Mouse (Mus musculus) CH12.LX (cell line): ENCODE measurements around the gene Pex14.

Experiments used
- CTCF ChIP-seq, 2 experiments: IDR thresholded peaks in 1 of 2; conservative IDR thresholded peaks in 1 of 2; 2 replicates each; pipeline ENCODE4 v1.5.1; 2011 to 2012; ENCODE audit warnings: low read depth in 2 of 2, low read length in 2 of 2, improper control_type of control experiment in 1 of 2, inconsistent platforms in 1 of 2, mild to moderate bottlenecking in 1 of 2, moderate library complexity in 1 of 2
- EP300 ChIP-seq: IDR thresholded peaks from 2 replicates; pipeline ENCODE4 v1.6.1; 2011; ENCODE audit warnings: low read length, improper control_type of control experiment
- KAT2A ChIP-seq: IDR thresholded peaks from 2 replicates; pipeline ENCODE4 v1.6.1; 2012; ENCODE audit warnings: low read length, improper control_type of control experiment, inconsistent platforms; ENCODE audit not compliant: insufficient replicate concordance
- MAX ChIP-seq: IDR thresholded peaks from 2 replicates; pipeline ENCODE4 v1.6.1; 2011; ENCODE audit warnings: low read length, improper control_type of control experiment
- POLR2A ChIP-seq: IDR thresholded peaks from 2 replicates; pipeline ENCODE4 v1.6.1; 2011; ENCODE audit warnings: low read depth, mild to moderate bottlenecking, improper control_type of control experiment, low read length
- POLR2AphosphoS2 ChIP-seq: IDR thresholded peaks from 2 replicates; pipeline ENCODE4 v1.6.1; 2011; ENCODE audit warnings: low read depth, low read length, improper control_type of control experiment
- RAD21 ChIP-seq: IDR thresholded peaks from 2 replicates; pipeline ENCODE4 v1.6.1; 2011; ENCODE audit warnings: low read depth, mild to moderate bottlenecking, low read length, improper control_type of control experiment, moderate library complexity
- ZNF384 ChIP-seq: IDR thresholded peaks from 2 replicates; pipeline ENCODE4 v1.6.1; 2012; ENCODE audit warnings: low read depth, low read length, improper control_type of control experiment, inconsistent platforms

DNA sequence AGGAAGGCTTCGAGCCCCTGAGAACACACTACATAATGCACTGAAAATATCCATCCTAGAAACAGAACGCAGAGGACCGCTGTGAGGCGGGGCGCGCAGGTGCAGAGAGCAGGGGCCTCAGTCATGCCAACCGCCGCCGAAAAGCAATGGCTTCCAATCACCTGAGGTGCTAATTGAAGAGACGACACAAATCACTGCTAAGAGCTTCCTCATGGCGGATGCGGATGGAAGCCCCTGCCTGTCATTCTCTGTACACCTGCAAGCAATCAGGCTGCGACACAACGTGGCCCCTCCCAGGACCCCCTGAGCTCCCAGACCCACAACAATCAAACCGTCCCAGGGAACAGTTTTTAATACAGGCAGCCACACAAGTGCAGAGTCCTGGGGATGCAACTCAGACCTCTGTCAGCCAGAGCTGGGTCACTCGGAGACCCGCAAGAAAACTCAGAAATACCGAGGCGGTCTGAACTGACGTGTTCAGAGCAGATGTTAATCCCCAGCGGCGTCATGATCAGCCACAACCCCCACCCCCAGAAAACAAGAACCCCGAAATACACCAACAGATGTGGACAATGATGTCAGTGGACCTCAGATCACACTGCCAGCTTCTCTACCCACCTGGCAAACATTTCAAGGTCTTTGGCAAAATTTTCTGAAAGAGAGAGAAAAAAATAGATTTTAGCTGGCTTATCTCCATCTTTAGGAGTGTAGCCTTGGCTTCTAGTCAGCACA, 31.5 kb upstream of the Pex14 start:
- TF ChIP-seq MAX, result peak; percentile 25; the same call in 1 of the 2 replicates
- TF ChIP-seq CTCF (conservative IDR thresholded peaks at IDR 0.05 in 1 of 2, IDR thresholded peaks at IDR 0.05 in 1 of 2; ENCODE audit: low read depth in 2 of 2, low read length in 2 of 2), result no peak
- TF ChIP-seq POLR2A, result no peak
- TF ChIP-seq RAD21, result no peak
- TF ChIP-seq POLR2AphosphoS2, result no peak
- peak; percentile 80 for TF ChIP-seq EP300
- no peak for TF ChIP-seq KAT2A
- peak; percentile 20; the same call in 1 of the 2 replicates for TF ChIP-seq ZNF384
